Mouse (Mus musculus) hindbrain, embryonic 11.5 days (tissue): ENCODE data around the gene Kif3a. TPM values are rescaled to one million over a fixed set of nuclear protein-coding genes. Genes with fewer than 3 reads are reported as not detected.

Experiments
- ATAC-seq: fragments of 200-750 bp; cut with Nextera tagmentation; 2 replicates; pipeline ENCODE4 v1.8.0; 2017; ENCODE audit warnings: mild to moderate bottlenecking, moderate TSS enrichment, moderate library complexity; ENCODE audit not compliant: low FRiP score
- DNase-seq: peaks from one replicate; pipeline ENCODE4 v3.0.0-alpha.2; 2015; ENCODE audit warnings: low spot score
- H3K27ac ChIP-seq: fragments of 300-500 bp; sonication (generic); 2 replicates; pipeline ENCODE4 v1.5.1; 2014; ENCODE audit warnings: mild to moderate bottlenecking, low read depth, low read length
- H3K27me3 ChIP-seq: fragments of 300-500 bp; sonication (generic); 2 replicates; pipeline ENCODE4 v1.6.1; 2014; ENCODE audit warnings: mild to moderate bottlenecking, low read length, moderate library complexity, mixed read lengths; ENCODE audit not compliant: control insufficient read depth, insufficient read depth
- H3K36me3 ChIP-seq: fragments of 300-500 bp; sonication (generic); 2 replicates; pipeline ENCODE4 v1.6.1; 2014; ENCODE audit warnings: mild to moderate bottlenecking, low read length, moderate library complexity, mixed read lengths; ENCODE audit not compliant: control insufficient read depth, insufficient read depth
- H3K4me1 ChIP-seq: fragments of 300-500 bp; sonication (generic); replicated peaks from 2 replicates; pipeline ENCODE4 v1.6.1; 2014; ENCODE audit warnings: low read length, mixed read lengths; ENCODE audit not compliant: control insufficient read depth, insufficient read depth
- H3K4me2 ChIP-seq: fragments of 300-500 bp; sonication (generic); replicated peaks from 2 replicates; pipeline ENCODE4 v1.6.1; 2014; ENCODE audit warnings: mild to moderate bottlenecking, low read depth, low read length
- H3K4me3 ChIP-seq: fragments of 300-500 bp; sonication (generic); 2 replicates; pipeline ENCODE4 v1.5.1; 2014; ENCODE audit warnings: low read depth, low read length
- H3K9ac ChIP-seq: fragments of 300-500 bp; sonication (generic); 2 replicates; pipeline ENCODE4 v1.6.1; 2014; ENCODE audit warnings: low read depth, low read length
- H3K9me3 ChIP-seq: fragments of 300-500 bp; sonication (generic); 2 replicates; pipeline ENCODE4 v1.6.1; 2016; ENCODE audit warnings: low read length; ENCODE audit not compliant: control insufficient read depth
- WGBS: fragments of 180-500 bp; shearing (Covaris S2); extraction: QIAGEN DNeasy Blood & Tissue Kit; methylation state at CpG from one replicate; pipeline ENCODE4 v1.1.7; 2014; 5-methylcytosine and 5-hydroxymethylcytosine counted together
- polyA plus RNA-seq: library from polyadenylated mRNA; unstranded; fragments of >200 nt; fragmentation: Nextera tagmentation; extraction: Ambion mirVana; gene quantifications from 2 replicates; pipeline ENCODE4 v1.2.1, GENCODE M21; 2014

Kif3a gene
- polyA plus RNA-seq, 1 experiment from 2014 or later = 118 TPM

DNA sequence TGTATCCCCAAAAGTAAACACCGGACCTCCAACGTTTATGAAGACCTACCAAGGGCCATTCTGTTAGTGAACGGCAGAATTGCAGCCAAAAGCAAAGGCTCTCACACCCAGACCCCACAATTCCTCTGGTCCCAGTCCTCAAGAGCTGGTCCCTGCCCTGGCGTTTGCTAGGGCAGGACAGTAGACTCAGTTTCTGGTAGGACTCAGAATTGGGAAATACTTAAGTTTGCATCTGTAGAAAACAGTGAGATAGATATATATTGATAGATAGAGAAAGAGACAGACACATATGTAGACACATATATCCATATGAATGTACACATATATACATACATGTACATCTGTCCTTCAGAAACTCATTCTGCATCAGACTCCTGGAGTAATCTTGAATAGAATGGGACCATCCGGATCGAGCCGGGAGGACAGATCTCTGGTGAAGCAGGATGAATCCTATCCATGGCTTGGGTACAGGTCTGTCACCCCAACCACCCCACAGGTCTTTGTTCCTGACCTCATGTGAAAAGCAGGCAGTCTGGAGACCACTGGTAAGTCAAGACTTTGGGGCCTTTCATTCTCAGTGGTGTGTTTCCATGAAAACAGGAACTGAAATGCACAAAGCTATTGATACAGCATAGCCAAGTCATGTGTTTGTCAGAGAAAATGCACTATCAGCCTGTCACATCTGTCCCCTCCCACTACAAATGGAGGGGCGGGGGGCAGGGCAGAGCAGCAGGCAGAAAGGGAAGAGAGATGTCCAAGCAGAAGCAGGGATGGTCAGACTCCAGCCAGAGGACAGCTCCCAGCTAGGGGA, 49.8 kb downstream of the Kif3a start:
- ATAC-seq (no peak), DNase-seq (no peak)
- H3K4me3 ChIP-seq = no peak overlapping the region
- no peaks in the 10 kb centered on the region for H3K4me1 ChIP-seq
- WGBS = 82% methylated on average over 8 of the region's 8 CpGs
- no peaks in the 10 kb centered on the region for H3K36me3 ChIP-seq
- no peak overlapping the region for H3K4me2 ChIP-seq
- no peaks in the 10 kb centered on the region for H3K9me3 ChIP-seq
- no peaks in the 10 kb centered on the region for H3K27me3 ChIP-seq
- H3K27ac ChIP-seq = no peak overlapping the region
- H3K9ac ChIP-seq = no peak overlapping the region

DNA sequence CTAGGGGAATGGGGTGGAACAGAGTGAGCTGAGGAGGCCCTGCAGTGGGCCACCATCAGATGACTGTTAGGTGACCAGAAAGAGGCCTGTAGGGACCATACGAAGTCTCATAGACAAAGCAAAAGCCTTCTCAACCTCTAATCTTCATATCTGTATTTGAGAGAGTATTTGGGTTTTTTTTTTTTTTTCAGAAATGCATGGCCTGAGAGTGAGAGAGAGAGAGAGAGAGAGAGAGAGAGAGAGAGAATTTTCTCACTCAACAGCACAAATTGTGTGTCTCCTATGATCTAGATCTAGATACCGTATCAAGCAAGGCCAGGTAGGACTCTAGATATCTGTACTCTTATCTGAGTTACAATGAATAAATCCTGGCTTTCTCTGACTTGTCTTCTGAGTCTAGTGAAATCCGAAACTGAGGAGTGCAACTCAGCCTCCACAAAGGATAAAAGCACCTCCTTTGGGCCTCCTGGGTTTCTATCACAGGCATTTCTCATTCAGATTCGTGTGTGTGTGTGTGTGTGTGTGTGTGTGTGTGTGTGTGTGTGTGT, 50.5 kb downstream of the Kif3a start:
- no peak overlapping the region for H3K27ac ChIP-seq
- H3K4me3 ChIP-seq = no peak overlapping the region
- H3K4me1 ChIP-seq = no peaks in the 10 kb centered on the region
- 65% methylated on average over 4 of the region's 4 CpGs for WGBS
- no peaks in the 10 kb centered on the region for H3K36me3 ChIP-seq
- no peaks in the 10 kb centered on the region for H3K27me3 ChIP-seq
- H3K9ac ChIP-seq = no peak overlapping the region
- no peak for ATAC-seq
- no peaks in the 10 kb centered on the region for H3K9me3 ChIP-seq
- no peak overlapping the region for H3K4me2 ChIP-seq
- no peak for DNase-seq

DNA sequence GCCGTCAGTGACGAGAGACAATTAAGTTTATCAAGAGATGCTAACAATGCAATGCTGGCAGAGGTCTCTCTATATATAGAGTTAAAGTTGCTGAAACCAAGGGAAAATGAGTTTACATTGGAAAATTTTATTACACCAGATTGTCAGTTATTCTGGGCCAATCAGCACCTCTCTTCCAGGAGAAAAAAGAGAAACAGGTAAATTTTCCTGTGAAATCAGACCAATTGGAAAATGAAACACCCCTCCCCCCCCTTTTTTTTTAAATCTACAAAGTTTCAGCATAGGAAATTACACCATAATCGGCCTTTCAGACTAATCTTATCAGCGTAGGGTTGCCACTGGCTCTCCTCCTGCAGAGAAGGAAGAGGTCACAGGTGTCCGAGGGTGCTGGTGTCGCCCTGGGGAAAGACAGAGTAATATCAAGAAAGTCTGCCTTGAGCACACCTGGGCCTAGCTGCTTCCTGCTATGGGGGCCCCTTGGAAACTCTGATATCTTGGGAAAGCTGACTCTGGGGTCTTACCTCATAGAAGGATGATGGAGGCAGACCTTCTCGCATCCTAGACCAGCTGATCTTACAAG, 51.5 kb downstream of the Kif3a start, which contains the start of gene Il4:
Gene Il4 (minus strand): TSS at position 51 of the 580 bp plus-strand sequence.
- Histone ChIP-seq H3K27ac (no peak within 1 kb of the TSS), H3K27me3 (no peaks in the 10 kb centered on the region), H3K4me2 (no peak within 1 kb of the TSS), H3K4me1 (no peaks in the 10 kb centered on the region), H3K4me3 (no peak within 1 kb of the TSS), H3K9ac (no peak within 1 kb of the TSS), H3K9me3 (no peaks in the 10 kb centered on the region), H3K36me3 (no peaks in the 10 kb centered on the region)
- WGBS = 86% methylated on average over 7 of the region's 7 CpGs
- DNase-seq = no peak
- ATAC-seq = no peak

DNA sequence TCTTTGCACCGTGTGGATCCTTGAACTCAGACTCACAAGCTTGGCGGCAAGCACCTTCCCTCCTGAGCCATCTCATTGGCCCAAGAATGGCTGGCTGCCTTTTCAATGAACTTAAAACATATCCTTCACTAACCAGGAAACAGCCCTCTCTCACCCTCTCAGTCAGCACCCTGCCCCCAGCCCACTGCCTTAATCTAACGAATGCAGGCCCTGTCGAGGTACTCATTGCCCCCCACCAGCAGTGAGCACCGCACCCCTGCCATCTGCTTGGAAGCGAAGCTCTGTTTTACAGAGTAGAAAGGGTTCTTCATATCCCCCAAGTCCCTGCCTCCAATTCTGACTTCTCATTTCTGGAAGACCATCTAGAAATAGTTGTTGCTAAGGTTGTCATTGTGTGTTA, 52.2 kb downstream of the Kif3a start:
- WGBS = 75% methylated on average over 6 of the region's 6 CpGs
- H3K4me1 ChIP-seq = no peaks in the 10 kb centered on the region
- no peak overlapping the region for H3K4me3 ChIP-seq
- no peak overlapping the region for H3K4me2 ChIP-seq
- H3K27me3 ChIP-seq = no peaks in the 10 kb centered on the region
- no peak overlapping the region for H3K27ac ChIP-seq
- DNase-seq = no peak
- H3K36me3 ChIP-seq = no peaks in the 10 kb centered on the region
- no peaks in the 10 kb centered on the region for H3K9me3 ChIP-seq
- no peak overlapping the region for H3K9ac ChIP-seq
- ATAC-seq = no peak

DNA sequence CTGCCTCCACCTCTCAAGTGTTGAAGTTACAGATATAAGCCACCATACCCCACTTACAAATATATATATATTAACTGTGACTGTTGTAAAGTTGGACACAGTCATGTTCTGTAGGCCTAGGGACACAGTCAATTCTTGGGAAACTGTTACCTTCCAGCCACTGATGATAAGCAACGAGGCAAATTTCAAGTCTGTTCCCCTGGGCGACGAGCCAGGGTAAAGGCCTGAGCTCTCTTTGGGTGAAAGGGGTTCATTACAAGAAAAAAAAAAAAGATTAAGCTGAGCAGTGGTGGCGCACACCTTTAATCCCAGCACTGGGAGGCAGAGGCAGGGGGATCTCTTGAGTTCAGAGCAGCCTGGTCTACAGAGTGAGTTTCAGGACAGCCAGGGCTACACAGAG, 52.9 kb downstream of the Kif3a start:
- WGBS = 94% methylated on average over 4 of the region's 4 CpGs
- no peak overlapping the region for H3K27ac ChIP-seq

DNA sequence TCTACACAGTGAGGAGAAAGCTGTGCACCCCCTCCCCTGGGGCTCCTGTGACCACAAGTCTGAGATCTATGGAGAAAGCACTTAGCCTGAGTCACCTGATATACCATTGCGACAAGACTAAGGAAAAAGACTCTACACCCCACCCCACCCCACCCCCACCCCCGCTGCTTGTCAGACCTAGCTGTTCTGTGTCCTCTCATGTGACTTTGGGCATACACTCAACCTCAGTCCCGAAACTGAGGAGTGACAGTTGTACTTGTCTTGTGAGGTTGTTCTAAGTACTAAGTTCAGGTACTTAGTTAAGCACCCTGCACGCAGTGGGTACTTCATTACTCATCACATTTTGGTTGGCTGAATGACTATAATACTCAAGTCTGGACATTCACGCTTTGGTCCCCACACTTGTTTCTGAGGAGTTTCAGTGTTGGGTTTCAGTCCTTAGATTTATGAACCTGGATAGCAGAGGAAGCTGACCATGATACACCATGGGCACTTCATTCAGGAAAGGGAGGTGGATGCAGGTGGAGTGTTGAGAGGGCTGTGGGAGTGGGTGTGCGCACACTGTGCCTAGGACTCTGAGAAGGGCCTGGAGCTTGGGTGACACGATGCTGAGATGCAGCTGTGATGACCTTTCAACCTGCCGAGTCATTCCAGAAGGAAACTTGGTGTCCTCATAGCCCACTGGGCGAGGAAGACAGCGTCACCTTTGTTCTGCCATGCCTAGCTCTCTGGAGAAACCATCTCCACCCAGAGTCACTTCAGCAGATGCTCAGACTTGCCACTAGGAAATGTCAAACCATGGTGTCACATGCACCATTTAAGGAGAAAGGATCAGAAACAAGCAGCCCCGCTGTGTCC, 54.6 kb downstream of the Kif3a start:
- no peaks in the 10 kb centered on the region for H3K36me3 ChIP-seq
- no peaks in the 10 kb centered on the region for H3K4me1 ChIP-seq
- H3K4me3 ChIP-seq = no peak overlapping the region
- ATAC-seq = no peak
- no peaks in the 10 kb centered on the region for H3K27me3 ChIP-seq
- H3K4me2 ChIP-seq = no peak overlapping the region
- H3K9ac ChIP-seq = no peak overlapping the region
- WGBS = 86% methylated on average over 11 of the region's 11 CpGs
- no peaks in the 10 kb centered on the region for H3K9me3 ChIP-seq
- H3K27ac ChIP-seq = no peak overlapping the region
- DNase-seq = no peak

More for the DNA sequence above, 52.9 kb downstream of the Kif3a start:
- H3K4me2 ChIP-seq = no peak overlapping the region
- H3K27me3 ChIP-seq = no peaks in the 10 kb centered on the region
- no peaks in the 10 kb centered on the region for H3K4me1 ChIP-seq
- DNase-seq (no peak), ATAC-seq (no peak)
- no peaks in the 10 kb centered on the region for H3K36me3 ChIP-seq
- H3K9me3 ChIP-seq = no peaks in the 10 kb centered on the region
- no peak overlapping the region for H3K9ac ChIP-seq
- no peak overlapping the region for H3K4me3 ChIP-seq

DNA sequence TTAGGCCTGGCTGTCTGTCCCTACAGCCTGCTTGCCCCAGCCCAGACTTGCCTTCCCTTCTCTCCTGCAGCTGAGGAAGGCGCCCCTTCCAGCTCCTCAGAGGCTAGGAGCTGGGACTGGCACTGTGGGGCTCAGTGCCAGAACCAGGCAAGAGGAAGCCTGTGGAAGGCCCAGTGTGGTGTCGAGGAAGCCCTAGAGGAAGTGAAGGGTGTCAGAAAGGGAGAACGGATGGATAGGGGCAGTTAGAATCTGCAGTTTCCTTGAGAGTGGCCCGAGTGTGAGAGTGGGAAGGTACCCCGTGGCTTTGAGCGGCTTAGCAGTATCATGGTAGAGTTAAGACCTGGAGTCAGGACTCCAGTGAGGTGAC, 55.2 kb downstream of the Kif3a start:
- Histone ChIP-seq H3K4me2 (no peak overlapping the region), H3K9ac (no peak overlapping the region), H3K27ac (no peak overlapping the region), H3K4me1 (no peaks in the 10 kb centered on the region; the same call in 1 of the 2 replicates), H3K36me3 (no peaks in the 10 kb centered on the region), H3K4me3 (no peak overlapping the region), H3K9me3 (no peaks in the 10 kb centered on the region), H3K27me3 (0 out of 2 replicates have a peak, but pooled peaks cover under 1% of the 10 kb centered on the region)
- DNase-seq (no peak), ATAC-seq (no peak)
- WGBS = 90% methylated on average over 6 of the region's 6 CpGs

DNA sequence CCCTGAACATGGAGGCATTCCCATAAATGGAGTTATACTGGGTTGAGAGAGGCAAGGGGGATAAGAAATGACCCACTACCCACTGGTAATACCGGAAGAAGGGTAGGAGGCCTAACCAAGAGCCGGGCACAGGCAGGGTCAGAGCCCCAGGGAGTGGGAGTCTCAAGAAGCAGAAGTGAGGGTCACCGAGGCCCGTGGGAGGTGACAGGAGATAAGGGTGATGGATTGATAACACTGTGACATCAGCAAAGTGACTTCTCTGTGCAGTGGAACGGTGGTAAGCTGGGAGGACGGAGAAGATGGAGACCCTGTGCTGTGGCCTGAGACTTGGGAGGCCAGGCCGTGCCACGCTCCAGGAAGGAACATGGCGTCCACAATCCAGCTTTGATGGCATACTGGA, 56.4 kb downstream of the Kif3a start:
- no peak overlapping the region for H3K27ac ChIP-seq
- no peak overlapping the region for H3K4me2 ChIP-seq
- no peaks in the 10 kb centered on the region; the same call in 1 of the 2 replicates for H3K4me1 ChIP-seq
- no peaks in the 10 kb centered on the region for H3K36me3 ChIP-seq
- 0 out of 2 replicates have a peak, but pooled peaks cover 3% of the 10 kb centered on the region for H3K27me3 ChIP-seq
- no peaks in the 10 kb centered on the region for H3K9me3 ChIP-seq
- ATAC-seq = no peak
- 91% methylated on average over 9 of the region's 9 CpGs for WGBS
- H3K9ac ChIP-seq = no peak overlapping the region
- no peak overlapping the region for H3K4me3 ChIP-seq
- DNase-seq = no peak
